Mouse (Mus musculus): ENCODE data around the gene Nemp2.
"Not testable (repeated sequence)": the region's sequence is repeated elsewhere in the genome, so short reads cannot be mapped to it uniquely, and the experiment has no call there.

Nemp2 gene

GRCm38 (mm10) chr1:52655153-52655552 is 24.6 kb downstream of the Nemp2 start:
- DNase-seq, result no peak

- DNase-seq, result no peak
Measured at GRCm38 (mm10) chr1:52658160-52658559, 27.7 kb downstream of the Nemp2 start.

GRCm38 (mm10) chr1:52660278-52660677 is 29.8 kb downstream of the Nemp2 start:
- no peak for DNase-seq

- no peak for DNase-seq
Measured at GRCm38 (mm10) chr1:52660765-52661164, 30.3 kb downstream of the Nemp2 start.

GRCm38 (mm10) chr1:52663228-52663627 is 32.7 kb downstream of the Nemp2 start:
- no peak for DNase-seq

- DNase-seq, result no peak
Measured at GRCm38 (mm10) chr1:52668743-52669323, 38.3 kb downstream of the Nemp2 start.

- DNase-seq, result no peak
Measured at GRCm38 (mm10) chr1:52669931-52670330, 39.4 kb downstream of the Nemp2 start.

- no peak for DNase-seq
Measured at GRCm38 (mm10) chr1:52675561-52676551, 45.4 kb downstream of the Nemp2 start.

- DNase-seq, result peak; percentile 35
Measured at GRCm38 (mm10) chr1:52676621-52677020, 46.1 kb downstream of the Nemp2 start.

GRCm38 (mm10) chr1:52683550-52683949 is 53.0 kb downstream of the Nemp2 start:
- DNase-seq, result no peak

- no peak for DNase-seq
Measured at GRCm38 (mm10) chr1:52687636-52688035, 57.1 kb downstream of the Nemp2 start.

- DNase-seq, result not testable (repeated sequence)
Measured at GRCm38 (mm10) chr1:52694456-52694855, 64.0 kb downstream of the Nemp2 start.
